Mouse (Mus musculus) frontal cortex, postnatal 14 days (tissue): ENCODE measurements around the gene Usmg5.
"Not testable (repeated sequence)": the region's sequence is repeated elsewhere in the genome, so short reads cannot be mapped to it uniquely, and the experiment has no call there.

Source experiments
- DNase-seq, 2 experiments: peaks; one replicate each; pipeline ENCODE4 v3.0.0; 2022; ENCODE audit warnings: low spot score in 2 of 2

Usmg5 gene

DNA sequence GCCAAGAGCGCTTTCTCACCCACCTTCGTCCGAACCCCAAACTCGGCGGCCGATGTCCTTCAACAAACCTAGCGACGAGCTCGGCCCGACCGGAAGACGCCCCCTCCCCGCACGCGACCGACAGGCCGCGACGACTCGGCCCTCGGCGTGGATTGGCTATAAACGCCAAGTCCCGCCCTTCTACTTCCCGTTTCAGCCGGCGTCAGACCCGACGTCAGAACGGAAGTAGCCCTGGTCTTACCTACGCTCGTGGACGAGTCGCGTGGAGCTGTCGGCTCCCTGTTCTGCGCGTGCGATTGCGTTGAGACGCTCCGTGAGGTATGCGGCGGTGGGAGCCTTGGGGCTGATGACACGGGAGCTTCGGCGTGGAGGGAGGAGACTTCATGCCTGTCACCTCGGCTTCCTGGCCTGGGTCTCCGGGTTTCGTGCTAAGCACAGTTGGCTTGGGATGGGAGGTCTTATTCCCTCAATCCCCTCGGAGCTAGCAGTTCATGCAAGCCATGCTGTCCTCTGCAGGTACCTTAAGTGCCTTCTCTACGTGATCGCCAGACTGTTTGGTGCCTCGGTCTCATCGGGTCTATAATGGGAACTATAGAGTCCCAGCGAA, at the start of gene Usmg5, which contains the start of gene Pdcd11:
TSS of gene Usmg5 (minus strand) at position 98 of the 607 bp plus-strand sequence.
TSS of gene Pdcd11 (plus strand) at position 219 of the 607 bp plus-strand sequence.
- DNase-seq = peak; percentile 95 to 96

DNA sequence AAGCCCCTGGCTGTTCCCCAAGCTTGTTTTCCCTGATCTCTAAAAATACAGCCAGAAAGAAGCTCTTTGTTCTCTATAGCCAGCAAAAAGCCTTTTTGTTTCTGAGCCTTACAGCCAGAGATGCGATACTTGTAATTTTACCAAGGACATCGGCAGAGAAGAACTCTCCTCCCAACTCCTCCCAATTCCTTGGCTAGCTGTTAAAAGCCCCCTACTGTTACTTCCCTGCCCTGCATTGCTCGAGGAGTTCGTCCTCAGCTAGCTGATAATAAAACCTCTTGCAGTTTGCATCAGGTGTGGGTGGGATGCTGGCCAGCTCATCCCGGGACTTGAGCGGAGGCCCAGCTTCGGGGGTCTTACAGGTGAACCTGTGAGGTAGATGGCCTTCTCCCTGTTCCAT, 49.2 kb upstream of the Usmg5 start:
- DNase-seq = not testable (repeated sequence)

DNA sequence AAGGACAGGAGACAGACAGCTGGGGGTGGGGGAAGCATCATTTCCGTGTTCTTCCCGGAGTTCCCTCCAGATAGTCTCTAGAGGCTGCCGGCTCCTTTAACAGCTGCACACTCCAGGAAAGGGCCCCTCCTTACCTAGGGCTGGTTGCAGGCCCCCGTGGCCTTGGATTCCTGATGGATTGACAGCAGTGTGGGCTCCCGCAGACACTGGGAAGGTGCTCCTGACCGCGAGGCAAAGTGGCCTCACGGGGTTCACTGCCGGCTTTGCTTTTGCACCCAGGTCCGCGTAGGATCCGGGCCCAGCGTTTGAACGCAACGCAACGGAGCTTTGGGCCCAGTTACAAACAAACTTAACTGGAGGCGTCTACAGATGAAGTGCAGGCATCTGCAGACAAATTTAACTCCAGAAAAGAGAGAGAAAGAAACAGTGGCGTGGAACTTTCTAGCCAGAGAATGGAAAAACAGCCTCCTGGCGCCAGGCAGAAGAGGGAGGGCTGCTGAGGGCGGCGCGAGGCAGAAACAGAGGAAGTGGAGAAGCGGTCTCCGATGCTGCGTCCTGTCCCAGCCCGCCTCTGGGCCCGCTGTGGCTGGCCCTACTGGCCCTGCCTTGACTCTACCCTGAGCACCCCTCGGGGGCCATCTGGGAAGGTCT, 47.4 kb upstream of the Usmg5 start, which contains the start of gene Calhm2:
TSS of gene Calhm2 (minus strand) at position 524 of the 651 bp plus-strand sequence.
- DNase-seq = peak in 1 of 2 experiments; percentile 40

DNA sequence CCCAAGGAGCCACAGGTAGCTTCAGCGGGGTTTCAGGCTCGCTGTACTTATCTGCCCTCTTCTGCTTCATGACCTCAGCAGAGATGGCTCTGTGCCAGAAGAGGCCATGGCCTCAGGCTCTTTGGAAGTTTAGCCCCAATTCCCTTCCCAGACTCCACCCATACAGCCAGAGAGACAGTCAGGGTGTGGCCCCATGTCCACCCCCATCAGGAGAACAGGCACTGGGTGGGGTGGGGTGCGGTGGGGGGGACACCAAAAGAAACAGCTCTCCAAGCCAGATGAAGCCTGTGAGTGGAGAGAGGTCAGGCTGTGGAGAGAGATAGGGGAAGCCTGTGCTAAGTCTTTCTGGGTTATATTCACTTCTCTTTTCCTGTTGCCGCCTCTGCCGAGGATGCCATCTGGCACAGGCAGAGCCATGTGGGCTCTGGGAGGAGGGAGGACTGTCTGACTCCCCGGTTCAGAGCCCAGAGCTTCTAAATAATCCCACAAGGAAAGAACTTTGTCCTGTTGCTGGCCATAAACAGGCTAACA, 46.7 kb upstream of the Usmg5 start:
- no peak for DNase-seq

DNA sequence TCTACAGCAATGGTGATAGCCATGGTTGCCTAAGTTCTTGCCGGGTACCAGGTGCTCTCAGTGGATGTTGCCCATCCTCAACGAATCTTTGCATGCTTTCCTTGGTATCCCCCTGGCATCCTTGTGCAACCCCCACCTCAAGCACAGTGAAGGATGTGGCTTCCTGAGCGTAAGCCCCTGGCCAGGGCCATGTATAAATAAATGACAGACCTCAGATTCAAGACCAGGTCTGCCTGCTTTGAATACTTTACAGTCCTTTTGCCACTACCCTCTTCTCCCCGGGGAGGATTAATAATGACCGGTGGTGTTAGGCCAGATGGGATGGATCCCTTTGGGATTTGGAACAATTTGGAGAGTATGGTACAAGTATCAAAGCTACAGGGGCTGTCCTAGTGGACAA, 45.7 kb upstream of the Usmg5 start:
- DNase-seq = no peak

DNA sequence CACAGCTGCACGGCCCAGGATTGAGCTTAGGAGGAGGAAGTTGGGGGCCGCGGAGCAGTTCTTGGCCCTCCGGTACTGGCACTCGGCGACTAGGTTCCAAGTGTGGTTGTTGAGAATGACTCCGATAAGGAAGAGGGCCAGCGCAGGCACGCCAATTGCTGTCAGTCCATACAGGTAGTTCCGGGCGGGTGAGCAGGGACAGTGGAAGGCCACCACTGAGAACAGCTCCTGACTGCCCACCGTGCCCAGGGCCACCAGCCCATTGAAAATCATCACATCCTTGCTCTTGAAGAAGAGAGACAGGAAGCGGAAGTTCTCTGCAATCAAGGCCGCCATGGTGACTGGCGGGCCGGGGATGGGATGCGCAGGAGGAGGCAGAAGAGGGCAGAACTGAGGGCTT, 45.1 kb upstream of the Usmg5 start:
- no peak for DNase-seq

DNA sequence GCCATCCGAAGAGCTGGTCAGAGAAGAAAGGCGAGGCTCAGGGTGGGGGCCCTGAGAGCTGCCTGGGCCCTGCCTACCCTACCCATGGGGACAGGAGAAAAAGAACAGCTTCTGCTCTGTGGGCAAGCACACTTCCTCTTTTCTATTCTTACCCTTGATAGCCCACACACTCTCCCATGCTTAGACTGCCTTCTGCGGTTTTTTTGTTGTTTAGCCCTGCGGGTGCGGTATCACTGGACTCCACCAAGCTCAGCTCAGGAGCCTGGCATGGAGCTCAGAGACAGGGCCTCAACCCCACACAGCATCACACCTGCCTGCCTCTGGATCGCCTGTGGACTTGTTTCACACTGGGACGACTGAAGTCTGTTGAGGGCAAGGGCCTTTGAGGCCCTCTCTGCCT, 42.7 kb upstream of the Usmg5 start:
- no peak for DNase-seq

DNA sequence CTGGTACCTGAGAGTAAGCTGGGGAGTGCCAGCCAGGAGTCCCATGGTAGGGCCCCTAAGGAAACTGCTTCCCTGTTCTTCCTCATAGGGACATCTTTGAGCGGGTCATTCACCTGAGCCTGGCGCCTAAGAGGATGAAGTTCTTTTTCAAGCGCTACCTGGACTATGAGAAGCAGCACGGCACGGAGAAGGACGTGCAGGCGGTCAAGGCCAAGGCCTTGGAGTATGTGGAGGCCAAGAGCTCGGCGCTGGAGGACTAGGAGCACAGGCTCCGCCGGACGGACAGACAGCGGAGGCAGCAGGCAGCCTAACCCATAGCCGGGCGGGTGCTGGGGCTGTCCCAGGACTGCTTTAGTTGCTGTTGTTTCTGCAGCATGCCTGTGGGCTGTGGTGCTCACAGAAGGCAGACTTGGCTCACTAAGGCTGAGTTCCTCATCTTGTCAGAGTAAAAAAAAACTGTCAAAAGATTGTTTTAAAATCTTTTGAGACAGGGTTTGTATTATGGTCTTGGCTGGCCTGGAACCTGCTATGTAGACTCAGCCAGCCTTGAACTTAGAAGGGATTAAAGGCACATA, 40.2 kb upstream of the Usmg5 start:
- DNase-seq = no peak

DNA sequence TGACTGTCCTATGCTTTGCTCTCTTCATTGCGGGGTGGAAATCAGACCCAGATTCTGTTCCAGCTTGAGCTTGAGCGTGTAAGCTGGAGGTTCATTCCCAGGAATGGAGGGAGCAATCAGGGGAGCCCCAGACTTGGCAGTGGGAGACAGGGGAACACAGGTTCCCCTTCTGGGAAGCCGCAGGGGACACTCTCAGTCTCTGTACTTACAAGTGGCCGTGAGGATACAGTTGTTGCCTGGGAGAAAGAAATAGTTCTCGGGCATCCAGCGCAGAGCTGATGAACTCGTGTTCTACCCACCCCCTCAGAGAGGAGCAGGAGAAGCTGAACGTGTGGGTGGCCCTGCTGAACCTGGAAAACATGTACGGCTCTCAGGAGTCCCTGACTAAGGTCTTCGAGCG, 38.4 kb upstream of the Usmg5 start:
- DNase-seq = no peak

DNA sequence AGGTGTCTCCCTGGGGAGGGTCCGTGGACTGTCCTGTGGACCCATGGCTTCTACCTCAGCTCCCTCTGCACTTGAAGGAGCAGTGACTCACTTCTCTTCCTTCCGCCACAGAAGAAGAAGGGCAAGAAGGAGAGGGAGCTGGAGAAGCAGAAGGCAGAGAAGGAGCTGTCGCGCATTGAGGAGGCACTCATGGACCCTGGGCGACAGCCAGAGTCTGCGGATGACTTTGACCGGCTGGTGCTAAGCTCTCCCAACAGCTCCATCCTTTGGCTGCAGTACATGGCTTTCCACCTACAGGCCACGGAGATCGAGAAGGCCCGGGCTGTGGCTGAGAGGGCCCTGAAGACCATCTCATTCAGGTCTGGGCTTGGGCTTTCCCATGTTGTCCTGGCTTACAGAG, 37.7 kb upstream of the Usmg5 start:
- no peak for DNase-seq

DNA sequence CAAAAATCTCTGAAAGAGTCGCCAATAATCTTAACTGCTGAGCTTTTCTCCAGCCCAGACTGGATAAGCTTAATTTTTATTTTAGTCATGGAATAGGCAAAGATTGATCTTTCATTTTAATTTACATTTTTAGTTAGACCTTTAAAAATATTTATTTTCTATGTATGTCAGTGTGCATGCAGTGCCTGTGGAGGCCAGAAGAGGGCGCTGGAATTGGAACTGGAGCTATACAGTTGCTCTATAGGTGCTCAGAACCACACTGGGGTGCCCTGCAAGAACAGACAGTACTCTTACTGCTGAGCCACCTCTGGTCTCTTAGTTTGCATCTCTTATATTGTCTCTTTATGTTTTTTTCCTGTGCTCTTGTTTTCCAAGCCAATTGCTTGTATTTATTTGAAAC, 32.4 kb upstream of the Usmg5 start:
- DNase-seq = no peak

DNA sequence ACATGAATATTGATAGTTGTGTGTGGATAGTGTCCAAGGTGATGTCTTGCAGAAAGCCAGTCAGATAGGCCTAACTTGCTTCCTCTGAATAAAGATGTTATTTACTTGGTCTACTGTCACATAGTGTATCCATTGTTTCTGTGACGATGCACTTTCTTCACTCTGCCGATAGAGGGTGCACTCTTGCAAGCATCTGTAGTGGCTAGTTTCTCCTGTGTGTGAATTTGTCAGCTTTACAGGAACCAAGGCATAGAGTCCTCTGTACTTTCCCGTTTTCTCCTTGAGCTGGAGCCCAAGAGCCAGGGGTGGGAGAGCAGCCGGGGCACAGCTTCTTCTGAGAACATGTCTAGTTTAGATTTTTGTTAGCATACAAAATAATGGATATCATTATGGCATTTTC, 30.6 kb upstream of the Usmg5 start:
- DNase-seq = no peak

DNA sequence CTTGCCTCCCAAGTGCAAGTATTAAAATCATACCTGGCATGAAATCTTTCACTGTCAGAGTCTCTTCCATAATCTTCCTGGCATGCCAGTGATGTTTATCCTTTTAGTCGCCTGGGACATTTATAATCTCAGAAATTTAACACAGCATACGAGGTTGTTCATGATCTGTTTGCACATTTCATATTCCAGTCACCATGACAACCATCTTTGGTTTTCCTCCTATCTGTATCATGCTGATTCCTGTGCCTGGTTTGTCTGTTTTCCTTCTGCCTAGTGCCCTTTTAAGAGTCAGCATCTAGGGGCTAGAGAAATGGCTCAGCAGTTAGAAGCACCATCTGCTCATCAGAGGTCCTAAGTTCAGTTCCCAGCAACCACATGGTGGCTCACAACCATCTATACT, 28.2 kb upstream of the Usmg5 start:
- DNase-seq = no peak

DNA sequence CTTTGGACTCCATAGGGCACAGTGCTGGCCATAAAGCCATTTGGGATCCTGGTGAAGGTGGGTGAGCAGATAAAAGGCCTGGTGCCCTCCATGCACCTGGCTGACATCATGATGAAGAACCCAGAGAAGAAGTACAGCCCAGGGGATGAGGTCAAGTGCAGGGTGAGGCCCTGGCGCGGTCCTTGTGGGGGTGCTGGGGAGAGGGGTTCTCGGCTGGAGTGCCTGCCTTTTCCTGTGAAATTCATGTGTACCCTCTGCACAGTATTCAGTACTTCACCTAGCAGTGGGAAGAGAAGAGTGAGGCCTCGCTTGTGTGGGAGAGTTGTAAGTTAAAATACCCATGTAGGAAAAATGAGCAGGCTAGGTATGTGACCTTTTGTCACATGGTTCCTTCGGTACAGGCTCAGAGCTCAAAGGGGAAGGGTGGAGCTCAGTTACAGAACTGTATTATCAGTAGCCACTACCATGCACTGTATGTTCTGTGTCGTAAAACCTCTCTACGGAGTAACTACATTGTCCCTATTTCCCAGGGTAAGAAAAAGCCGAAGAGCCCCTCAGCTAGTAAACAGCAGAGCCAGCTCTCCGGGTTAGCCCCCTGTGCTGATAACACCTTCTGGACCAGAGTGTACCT, 14.3 kb upstream of the Usmg5 start:
- DNase-seq = no peak

DNA sequence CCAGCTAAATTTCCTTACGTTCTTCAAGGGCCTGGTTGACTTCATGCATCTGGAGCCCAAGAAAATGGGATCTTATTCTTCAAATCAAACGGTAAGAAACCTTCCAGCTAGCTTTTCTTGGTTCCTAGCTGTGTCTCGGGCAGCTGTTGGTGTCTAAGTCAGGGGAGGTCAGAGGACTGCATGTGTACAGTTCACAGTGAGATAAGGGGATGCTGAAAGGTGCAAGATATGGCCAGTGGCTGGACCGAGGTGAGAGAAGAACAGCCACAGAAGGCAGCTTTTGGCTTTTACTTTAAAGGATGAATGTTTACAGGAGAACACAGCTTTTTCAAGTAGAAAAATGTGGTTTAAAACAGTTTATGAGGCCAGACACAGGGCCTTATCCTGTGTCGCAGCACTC, 10.6 kb upstream of the Usmg5 start:
- no peak for DNase-seq

DNA sequence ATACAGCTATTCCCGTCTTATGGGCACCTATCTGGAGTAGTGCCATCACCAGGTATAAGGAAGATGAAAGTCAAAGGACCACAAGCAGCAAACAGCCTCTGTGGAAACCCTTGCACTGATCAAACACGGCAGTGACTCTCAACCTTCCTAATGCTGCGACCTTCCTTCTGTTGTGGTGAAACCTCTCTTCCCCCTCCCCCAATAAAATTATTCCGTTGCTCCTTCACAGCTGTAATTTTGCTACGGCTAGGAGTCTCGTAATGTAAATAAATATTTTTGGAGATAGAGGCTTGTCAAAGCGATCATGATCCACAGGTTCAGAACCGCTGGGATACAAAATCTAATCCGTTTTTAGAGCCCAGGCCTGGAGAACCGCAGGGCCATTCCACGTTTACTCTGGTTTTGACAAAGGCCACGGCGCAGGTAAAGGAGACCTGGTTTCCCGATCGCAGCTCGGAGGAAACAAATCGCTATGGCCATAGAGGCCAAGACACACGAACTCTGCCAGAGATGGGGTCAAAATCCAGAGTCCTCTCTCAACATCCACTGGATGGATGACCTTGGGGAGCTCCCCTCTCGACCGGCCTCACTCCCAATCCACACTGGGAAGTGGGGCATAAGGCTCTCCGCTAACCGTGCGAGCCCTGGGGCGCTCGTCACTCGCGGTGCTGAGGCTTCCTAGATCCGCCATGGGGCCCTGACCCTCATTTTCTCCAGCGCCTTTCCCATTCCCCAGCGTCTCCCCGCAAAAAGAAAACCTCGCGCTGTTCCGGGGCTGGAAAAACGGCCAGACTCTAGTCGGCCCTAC, 525 bp downstream of the Usmg5 start:
- peak; percentile 12 to 21 for DNase-seq

DNA sequence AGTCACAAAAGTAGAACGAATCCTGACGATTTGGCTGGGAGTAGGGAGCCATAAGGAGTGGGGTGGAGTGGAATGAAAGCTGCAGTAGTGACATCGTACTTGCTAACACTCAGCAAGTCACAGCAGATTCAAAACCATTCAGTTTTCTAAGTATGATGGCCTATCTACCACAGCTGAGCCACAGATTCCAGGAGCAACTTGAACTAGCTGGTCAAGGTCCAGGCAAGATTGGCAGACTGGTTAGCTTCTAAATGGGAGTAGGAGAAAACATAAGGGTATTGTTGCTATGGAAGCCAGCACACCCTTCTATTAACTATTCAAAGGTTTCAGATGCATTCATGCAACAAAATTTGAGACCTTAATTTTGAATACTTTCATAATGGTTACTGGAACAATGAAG, 2.2 kb downstream of the Usmg5 start:
- no peak for DNase-seq

DNA sequence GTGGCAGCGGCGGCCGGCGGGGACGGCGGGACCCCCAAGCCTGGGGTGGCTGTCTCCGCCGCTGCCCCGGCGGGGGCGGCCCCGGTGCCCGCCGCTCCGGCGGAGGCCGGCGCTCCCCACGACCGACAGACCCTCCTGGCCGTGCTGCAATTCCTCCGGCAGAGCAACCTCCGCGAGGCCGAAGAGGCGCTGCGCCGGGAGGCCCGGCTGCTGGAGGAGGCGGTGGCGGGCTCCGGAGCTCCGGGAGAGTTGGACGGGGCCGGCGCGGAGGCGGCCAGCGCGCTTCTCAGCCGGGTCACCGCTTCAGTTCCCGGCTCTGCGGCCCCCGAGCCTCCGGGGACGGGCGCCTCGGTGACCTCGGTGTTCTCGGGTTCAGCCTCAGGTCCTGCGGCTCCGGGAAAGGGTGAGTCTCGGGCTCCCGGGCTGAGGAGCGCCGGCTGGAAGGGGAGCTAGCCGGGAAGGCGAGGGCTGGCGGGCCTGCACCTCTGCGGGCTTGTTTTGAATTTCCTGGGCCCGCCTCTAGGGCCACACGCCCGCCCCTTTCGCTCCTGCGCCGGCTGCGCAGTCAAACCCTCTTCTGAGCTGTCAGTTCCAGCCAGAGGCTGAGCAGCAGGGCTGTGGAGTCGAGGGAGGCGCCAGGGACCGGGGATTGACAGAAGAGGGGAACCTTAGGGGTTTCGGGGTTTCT, 22.4 kb downstream of the Usmg5 start:
- peak; percentile 72 to 81 for DNase-seq

DNA sequence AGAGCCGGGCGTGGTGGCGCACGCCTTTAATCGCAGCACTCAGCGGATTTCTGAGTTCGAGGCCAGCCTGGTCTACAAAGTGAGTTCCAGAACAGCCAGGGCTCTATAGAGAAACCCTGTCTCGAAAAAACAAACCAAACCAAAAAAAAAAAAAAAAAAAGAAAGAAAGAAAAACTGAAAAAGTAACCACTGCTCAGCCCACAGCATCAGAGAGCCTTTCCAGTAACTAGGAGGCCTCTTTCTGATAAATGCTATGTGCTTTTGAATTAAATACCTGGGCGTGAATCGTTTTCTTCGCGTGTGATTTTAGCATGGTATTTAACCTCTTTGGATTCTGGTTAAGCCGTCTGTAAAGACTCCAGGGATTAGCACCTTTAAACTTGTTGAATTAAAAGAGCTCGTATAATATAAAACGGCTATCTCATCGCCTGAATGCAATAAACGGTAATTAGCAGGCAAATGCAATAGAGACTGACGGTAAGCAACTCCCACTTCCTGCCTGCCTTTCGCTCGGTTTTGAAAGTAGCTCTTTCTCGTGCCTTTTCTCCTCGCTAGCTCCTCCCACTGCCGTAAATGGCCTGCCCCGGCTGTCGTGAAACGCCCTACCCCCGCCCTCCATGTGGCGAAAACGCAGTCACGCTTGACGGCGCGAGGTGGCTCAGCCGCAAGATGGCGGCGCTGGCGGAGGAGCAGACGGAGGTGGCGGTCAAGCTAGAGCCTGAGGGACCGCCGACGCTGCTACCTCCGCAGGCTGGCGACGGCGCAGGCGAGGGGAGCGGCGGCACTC, 23.2 kb downstream of the Usmg5 start, which contains the start of gene Taf5:
TSS of gene Taf5 (plus strand) at position 651 of the 787 bp plus-strand sequence.
- peak; percentile 92 to 96 for DNase-seq

DNA sequence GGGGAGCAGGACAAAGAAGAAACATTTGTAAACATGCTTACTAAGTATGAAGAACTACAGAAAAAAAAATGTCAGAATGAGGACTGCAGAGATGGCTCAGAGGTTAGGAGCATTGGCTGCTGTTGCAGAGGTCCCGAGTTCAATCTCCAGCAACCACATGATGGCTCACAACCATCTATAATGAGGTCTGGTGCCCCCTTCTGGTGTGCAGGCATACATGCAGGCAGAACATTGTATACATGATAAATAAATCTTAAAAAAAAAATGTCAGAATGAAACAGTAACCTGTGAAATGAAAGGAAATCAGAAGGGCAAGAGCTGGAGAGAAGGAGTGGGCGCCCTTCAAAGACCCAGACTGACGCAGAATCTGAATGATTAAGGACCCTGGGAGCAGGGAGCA, 24.6 kb downstream of the Usmg5 start:
- DNase-seq = no peak
